Mouse (Mus musculus): ENCODE results near the gene Mttp. TPM values are rescaled to one million over a fixed set of nuclear protein-coding genes. Genes with fewer than 3 reads are reported as not detected.

Gene Mttp
- polyA plus RNA-seq (2012; rRNA removed), result 4.9 and 5.8 TPM in 2 replicates

DNA sequence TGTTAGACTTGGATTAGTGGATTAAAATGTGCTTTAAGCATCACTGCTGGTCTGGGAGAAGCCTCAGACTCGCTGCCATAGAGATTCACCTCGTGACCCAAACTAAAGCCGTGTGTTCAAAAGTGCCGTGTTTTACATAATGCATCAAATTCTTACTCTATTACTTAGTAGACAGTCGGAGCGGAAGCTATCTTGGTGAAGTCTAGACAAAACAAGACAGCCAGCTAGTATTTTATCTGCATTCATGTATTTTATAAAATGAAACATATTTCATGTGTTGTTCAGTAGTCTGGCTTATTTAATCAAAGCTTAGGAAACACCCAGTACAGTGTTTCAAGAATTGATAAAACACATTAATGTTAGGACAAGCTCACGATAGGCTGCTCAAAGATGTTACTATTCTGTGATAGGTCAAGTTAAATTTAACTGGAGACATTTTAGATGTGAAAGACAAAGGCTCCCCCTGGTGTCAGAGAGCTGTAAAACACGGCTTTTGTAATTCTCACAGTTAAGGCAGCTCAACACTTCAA is at the start of gene Mttp:
Mttp (minus strand) TSS at position 327 of the 530 bp plus-strand sequence.

DNA sequence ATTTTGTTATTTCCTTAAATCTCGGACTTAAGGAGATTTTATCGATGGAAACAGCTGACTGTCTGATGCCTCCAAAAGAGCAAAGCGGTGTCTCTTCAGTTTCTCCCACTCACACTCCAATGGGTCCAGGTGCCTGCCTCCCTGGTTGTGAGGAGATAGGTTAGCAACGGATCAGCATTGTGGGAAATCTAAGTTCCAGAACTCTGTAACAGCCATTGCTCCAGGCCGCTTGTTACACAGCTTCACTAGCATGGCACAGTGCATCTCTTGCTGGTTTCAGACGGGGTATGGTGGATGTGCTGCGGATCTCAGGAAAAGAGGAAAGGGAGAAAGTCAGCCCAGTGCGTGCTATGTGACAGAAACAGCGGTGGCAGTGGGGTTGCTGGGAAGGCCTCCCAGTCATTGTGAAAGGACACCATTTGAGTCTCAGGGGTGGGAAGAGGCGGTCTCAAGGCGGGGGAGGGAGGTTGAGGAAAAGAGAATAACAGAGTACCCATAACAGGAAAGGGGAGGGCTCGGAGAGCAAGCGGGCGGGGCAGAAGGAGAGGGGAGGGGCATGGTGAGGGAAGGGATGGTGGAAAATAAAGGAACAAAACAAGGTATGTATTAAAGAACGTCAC is 49.0 kb upstream of the Mttp start, which contains the start of gene 4930579F01Rik:
4930579F01Rik (minus strand) TSS at position 143 of the 620 bp plus-strand sequence.

DNA sequence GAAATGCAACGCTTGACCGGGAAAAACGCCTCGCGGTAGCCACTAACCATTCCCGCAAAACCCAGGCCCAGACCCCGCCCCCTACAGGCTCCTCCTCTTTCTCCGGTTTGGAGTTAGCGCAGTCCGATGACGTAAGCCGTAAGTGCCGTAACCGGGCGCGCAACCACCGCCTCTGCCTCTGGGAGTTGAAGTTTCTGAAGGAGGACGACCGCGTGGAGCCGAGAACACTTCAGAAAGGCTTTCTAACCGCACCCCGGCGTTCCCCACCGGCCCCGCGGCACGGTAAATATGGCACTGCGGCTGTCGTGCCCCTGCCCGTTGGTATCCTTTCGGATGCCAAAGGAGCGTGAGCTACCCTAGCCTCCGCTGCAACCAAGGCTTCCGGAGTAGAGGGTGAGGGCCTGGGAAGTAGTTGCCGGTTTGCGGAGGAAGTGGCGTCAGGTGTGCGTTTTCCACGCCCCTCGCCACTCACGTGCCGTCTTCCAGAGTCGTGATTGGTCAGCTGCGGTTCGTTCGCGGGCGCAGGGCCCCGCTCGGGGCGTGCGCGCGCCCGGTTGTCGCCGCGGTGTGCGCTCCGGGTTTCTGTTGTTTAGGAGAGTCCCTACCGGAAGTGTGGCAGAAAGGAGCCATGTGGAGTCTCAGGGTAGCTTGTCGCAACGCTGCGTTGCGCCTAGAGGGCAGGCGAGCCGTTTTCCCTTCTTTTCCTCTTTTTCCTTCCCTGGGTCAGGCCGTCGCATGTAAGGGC is 1.3 kb downstream of the Mttp start, which contains the start of gene Trmt10a:
Trmt10a (plus strand) TSS at position 134 of the 745 bp plus-strand sequence.

DNA sequence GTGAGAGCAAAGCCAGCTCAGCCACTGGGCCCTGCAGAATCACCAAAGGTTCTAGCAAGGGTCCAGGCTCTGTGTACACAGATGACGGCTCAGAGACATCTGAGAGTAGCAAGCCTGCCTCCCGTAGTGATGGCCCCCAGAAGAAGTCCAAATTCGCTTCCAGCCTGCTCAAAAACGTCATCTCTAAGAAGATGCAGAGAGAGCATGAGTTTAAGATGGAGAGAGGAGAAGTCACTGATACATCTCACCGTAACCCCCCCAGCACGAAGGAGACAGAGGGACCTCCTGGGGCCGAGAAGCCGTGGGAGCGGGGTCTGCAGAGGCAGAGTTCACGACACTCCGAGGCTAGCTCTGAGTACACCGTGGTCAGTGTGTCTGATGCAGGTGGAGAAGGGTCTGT is 77.5 kb downstream of the Mttp start, which contains the start of gene Gm5105:
Gm5105 (minus strand) TSS at position 101 of the 400 bp plus-strand sequence.

DNA sequence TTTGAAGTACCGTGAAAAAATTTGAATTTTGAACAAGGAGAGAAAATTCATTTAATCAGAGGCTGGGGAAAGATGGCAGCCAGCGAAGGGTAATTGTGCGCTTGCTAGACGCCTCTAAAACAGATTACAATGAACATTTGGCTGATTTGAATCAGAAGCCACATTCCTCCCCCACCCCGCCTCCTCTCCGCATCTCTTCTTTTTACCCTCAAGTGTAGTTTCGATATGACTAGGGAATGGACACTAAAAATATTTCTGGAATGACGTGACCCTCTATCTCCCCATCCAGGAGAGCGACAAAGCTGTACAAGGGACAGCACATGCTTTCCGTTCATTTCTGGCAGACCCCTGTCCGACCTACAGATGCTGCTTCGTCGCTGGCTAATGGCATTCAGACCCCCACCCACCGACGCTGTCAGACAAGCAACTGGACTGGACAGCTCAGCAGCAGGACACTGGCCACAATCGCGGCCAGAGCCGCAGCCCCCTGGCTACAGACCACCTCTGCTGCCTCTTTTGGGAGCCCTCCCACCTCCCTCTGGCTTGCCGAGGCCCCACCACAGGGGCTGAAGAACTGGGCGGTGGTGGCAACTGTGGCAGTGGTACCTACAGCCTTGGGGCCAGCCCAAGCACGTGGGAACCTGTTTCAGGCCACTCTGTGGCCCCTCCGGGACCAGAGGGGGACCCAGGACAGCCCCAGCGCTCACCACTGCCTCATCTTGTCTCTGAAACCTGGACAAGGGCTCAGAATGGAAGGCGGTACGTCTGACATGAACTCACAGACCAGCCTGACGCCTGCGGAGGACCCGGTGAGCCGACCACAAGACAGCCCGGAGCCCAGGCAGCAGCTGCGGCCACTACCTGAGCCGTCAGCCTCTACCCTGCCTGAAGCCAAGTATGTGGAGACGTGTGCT is 79.8 kb downstream of the Mttp start, which contains the start of gene 1110002E22Rik:
1110002E22Rik (plus strand) TSS at position 321 of the 914 bp plus-strand sequence.

Other genes starting within 250 kb of the Mttp start
- 102 and 105 TPM in 2 replicates for gene Lamtor3, start 226.5 kb downstream of the Mttp start, polyA plus RNA-seq (2012; rRNA removed)
- gene Dapp1, start 163.4 kb downstream of the Mttp start, polyA plus RNA-seq (2012; rRNA removed), result 2.8 TPM in 2 replicates
- gene 1110002E22Rik, start 79.9 kb downstream of the Mttp start, polyA plus RNA-seq (2012; rRNA removed), result 0.36 and 0.51 TPM in 2 replicates
- gene Gm5105, start 77.6 kb downstream of the Mttp start, polyA plus RNA-seq (2012; rRNA removed), result 0.14 and 0.19 TPM in 2 replicates
- gene Trmt10a, start 1.5 kb downstream of the Mttp start, polyA plus RNA-seq (2012; rRNA removed), result 7.7 TPM in 2 replicates
- gene 4930579F01Rik, start 48.9 kb upstream of the Mttp start, polyA plus RNA-seq (2012; rRNA removed), result 0.08 TPM in 1 of 2 replicates, not detected in the other
- gene Adh7, start 72.8 kb upstream of the Mttp start, polyA plus RNA-seq (2012; rRNA removed), result 0.57 and 1.1 TPM in 2 replicates
- 0.98 and 1.2 TPM in 2 replicates for gene Adh1, start 116.0 kb upstream of the Mttp start, polyA plus RNA-seq (2012; rRNA removed)
- not detected in 2 replicates for gene Adh6a, start 168.3 kb upstream of the Mttp start, polyA plus RNA-seq (2012; rRNA removed)
- 0.08 and 0.11 TPM in 2 replicates for gene Adh6b, start 196.8 kb upstream of the Mttp start, polyA plus RNA-seq (2012; rRNA removed)

All from central nervous system, embryonic 18 days (tissue).